Mouse (Mus musculus): ENCODE results near the gene Zfand3. TPM values are rescaled to one million over a fixed set of nuclear protein-coding genes. Genes with fewer than 3 reads are reported as not detected.

The Zfand3 gene
- total RNA-seq, 2 experiments from 2014 or later, result 9.1 to 16.2 TPM

DNA sequence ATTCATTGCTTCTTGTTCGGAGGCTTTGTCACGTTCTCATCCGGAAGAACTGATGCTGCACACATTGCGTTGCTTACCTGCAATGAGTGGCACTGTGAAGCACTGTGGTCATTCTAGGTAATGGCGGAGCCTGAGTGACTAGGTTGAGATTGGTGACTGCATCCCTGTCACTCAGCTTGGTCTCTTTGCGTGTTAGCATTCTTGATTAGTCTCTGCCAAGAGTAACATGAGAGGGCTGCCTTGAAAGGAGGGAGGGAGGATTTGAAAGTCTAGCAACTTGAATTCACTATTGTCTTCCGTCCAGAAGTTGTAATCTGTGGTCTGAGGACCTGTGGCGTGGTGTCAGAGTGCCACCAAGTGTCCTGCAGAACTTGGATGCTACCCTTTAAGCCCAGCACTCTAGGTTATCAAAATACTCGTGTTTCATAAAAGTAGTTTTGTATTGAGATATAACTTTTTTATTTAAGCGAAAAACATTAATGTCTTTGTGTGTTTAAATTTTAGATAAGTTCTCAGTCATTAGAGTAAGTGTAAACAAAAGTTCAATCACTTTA is 141.1 kb downstream of the Zfand3 start:
- no peak for ATAC-seq (replicated peaks; ENCODE audit: poor library complexity)

DNA sequence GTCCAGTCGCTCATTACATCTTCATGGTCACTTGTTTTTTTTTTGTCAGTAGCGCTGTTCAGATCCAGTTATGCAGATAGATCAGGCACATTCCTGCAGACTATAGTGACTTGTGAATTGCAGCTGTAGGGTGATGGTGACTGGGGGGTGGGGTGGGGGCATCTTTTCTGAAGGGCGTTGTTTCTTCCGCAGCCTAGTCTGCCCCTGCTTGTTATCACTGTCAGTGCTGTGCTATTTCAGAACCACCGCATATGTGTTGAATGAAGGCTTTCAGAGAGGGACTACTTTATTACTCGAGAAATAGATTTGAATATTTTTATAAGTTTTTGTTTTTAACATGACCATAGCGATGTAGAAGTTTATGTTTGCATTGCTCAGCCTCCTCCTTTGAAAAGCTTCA is 142.0 kb downstream of the Zfand3 start:
- ATAC-seq (replicated peaks; ENCODE audit: poor library complexity), result no peak

DNA sequence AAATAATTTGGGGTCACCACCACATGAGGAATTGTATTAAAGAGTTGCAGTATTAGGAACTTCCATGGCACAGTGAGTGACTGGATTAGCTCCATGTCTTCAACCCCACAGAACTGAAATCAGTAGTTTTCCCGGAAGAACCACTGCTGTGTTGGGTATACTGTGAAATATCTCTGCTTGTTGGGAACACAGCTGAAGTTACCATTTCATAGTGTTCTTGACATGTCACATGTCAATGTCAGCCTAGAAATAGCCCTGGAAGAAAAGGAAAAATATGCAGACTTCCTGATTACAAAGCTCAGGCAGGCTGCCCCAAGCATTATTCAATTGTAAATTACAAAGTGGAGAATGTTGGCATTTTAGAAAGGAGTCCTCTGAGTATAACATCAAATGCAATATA is 143.4 kb downstream of the Zfand3 start:
- ATAC-seq (replicated peaks; ENCODE audit: poor library complexity), result no peak

DNA sequence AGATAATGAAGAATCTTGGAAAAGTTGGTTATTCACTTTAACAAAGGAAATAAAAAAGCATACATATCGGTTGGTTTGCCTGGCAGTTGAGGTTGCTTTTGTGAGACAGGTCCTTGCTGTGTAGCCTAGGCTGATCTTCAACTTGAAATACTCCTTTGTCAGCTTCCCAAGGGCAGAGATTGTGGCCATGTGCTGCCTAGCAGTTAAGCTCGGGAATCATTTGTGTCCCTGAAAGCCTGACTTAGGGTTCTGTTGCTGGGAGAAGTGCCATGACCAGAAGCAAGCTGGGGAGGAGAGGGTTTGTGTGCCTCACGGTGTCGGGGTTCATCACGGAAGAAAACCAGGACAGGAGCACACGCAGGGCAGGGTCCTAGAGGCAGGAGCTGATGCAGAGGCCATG is 143.8 kb downstream of the Zfand3 start:
- no peak for ATAC-seq (replicated peaks; ENCODE audit: poor library complexity)

DNA sequence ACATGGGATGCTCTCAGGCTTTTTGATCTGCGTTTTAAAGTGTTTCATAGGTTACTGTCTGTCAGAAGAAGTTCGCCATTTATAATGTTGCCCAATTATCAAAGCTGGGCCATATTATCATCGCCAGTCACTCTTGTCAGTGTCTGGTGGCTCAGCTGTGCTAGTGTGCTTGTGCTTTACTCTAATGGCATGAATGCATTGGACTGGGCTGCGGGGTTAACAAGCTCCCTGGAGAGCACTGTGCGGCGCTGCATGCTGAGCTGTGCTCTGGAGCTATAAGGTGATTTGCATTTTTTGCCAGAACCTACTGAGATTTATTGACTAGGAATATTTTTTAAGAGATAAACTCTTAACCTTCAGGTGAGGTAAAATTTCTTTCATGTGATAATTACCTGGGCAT is 145.4 kb downstream of the Zfand3 start:
- no peak for ATAC-seq (replicated peaks; ENCODE audit: poor library complexity)

DNA sequence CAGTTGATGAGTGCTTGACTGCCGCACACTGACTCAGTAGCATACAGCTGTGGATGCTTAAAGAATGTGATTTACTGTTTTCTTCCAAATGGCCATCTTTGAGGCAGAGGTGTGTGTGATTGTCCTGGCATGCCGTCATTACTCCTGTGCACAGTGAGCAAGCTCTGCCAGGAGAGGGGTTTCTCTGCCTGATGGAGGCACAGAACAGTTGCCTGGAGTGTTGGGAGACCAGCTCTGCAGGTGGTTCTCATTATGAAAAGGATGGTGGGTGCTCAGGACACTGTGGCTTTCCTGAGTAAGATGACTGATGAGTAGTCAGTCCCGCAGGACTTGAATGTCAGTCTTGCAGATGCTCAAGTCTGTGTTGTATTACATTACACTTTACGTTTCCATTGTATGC is 149.6 kb downstream of the Zfand3 start:
- ATAC-seq (replicated peaks; ENCODE audit: poor library complexity), result no peak

DNA sequence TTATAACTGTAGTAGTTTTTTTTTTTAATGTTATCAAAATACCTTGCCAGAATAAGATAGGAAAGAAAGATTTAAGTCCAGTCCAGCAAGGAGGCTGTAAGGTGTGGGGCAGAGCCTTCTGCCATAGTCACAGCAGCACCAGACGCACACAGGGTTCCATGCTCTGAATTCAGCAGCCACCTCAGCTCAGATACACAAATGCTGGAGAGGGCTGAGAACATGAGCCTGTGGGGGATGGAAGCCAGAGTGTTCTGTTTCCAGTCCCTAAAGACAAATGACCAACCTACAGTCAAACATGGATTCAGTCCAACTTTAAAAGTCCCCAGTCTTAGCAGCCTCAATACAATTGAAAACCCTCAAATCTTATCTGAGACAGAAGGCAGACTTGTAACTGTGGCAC is 150.3 kb downstream of the Zfand3 start:
- ATAC-seq (replicated peaks; ENCODE audit: poor library complexity), result no peak

DNA sequence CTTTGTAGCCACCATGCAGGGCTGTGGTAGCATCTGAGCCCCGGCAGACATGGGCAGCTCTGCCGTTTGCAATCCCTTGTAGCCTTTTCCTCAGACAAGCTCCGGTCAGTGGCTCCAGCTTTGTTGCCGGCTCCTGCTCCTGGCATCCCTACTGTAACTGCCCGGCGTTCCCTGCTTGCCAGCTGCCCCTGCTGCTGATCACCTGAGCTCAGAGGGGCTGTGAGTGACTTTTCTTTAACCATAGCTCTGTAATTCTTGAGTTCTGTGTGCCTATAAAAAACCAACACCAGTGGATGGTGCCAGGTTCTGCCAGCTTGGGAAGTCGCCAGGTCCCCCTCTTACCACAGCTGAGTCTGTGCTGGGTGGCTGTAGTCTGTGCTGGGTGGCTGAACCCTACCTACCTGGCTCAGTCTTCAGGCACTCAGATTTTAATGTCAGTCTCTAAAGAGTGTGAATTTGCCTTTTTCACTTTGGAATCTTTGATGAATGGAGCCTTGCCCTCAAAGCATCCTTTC is 150.9 kb downstream of the Zfand3 start:
- ATAC-seq (replicated peaks; ENCODE audit: poor library complexity), result no peak

DNA sequence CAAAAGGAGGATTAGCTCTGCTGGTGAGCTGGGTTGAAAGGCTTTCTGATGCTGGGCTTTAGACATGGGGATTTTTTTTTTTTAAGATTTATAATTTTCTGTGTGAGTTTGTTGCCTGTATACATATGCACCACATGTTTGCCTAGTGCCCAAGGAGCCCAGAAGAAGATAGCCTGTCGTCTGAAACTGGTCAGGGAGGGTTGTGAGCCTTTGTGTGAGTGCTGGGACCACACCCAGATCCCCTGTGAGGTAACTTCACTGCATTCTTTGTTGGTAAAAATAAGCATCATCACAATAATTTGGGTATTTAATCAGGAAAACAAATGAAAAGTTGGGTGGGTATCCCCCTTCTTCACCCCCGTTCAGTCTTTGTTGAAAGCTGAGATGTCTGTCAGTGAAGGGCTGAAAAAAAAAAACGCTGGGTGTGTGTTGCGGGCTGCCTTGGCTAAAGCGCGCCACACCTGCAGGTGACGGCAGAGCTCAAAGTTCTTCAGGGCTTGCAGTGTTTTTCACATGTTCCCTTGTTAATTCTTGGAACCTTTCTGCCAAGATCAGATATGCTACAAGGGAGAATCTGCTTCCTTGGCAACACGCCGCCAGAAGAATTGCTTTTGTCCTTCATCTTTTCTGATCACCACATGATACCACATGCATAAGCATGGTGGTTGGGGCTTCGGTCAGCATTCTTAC is 154.0 kb downstream of the Zfand3 start:
- no peak for ATAC-seq (replicated peaks; ENCODE audit: poor library complexity)

DNA sequence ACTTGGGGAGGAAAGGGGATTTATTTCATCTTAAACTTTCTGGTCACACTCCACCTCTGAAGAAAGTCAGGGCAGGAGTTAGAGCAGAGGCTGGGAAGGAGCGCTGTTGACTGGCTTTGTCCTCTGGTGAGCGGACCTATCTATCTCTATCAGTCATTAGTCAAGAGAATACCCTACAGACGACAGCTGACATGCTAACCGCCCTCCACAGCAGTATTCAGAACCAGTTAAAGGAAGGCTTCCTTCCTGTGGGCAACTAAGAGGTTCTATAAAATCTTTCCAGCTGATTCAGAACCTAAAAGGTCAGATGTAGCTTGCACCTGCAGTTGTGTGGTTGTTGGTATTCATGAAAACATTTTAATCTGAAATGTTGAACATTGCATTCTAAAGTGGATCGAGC is 154.8 kb downstream of the Zfand3 start:
- ATAC-seq (replicated peaks; ENCODE audit: poor library complexity), result no peak

DNA sequence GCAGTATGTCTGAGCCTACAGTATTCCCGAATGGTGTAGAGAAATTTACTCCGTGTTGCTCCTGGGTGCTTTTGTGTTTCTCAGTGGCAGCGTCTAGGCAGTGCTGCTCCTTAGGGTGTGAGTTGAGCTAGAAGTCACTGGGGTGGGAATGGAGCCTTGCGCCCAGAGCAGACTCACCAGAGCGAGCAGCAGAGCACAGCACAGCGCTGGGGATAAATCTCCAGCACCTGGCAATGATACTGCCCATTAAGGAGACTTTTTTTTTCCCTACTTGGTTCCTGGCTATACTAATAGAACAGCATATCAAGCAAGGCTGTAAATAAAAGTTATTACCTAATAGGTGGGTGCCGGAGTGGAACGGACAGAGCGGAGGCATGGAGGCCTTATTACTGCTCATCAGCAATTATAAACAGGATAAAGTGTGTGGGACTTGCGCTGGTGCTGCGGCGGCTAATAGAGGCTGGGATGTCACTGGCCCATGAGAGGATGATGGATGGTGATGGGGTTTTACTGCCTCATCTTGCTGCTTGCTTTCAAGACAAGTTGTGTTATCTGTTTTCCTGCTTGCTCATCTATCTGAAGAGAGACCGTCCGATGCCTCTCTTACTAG is 156.4 kb downstream of the Zfand3 start:
- no peak for ATAC-seq (replicated peaks; ENCODE audit: poor library complexity)

DNA sequence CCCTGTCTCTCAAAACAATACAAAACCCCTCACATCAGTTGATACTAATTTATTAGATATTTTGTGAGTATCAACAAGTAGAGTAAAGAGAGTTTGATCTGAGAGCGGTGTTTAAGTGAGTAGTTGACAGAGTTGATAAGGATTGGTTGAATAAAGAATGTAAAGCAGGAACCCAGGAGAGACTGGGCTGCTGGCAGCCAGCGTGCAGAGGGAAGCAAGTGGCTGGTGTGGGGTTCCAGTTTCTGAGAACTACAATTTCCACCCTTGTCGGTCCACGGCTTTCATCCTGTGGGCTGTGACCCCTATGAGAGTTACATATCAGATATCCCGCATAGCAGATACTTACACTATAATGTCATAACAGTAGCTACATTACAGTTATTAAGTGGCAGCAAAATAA is 158.4 kb downstream of the Zfand3 start:
- ATAC-seq (replicated peaks; ENCODE audit: poor library complexity), result 0 out of 2 replicates have a peak, but pooled peaks have one; percentile 14

DNA sequence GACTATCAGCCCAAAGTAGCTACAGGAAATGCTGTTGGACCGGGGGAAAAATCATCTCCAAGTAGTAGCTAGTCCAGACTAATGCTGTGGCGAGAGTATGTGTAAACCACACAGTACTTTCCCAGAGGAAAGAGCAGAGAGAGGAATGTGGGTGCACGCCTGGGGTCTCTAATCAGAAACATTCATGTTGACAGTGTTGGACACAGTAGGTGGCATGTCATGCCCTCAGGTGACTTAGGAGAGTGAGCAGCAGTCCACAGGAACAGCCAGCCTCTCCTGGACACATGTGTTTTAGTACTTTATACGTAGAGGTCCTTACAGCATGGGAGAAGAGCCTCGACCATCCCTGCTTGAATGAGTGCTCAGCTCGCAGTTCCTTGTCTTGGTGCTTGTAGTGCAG is 159.3 kb downstream of the Zfand3 start:
- ATAC-seq (replicated peaks; ENCODE audit: poor library complexity), result no peak

DNA sequence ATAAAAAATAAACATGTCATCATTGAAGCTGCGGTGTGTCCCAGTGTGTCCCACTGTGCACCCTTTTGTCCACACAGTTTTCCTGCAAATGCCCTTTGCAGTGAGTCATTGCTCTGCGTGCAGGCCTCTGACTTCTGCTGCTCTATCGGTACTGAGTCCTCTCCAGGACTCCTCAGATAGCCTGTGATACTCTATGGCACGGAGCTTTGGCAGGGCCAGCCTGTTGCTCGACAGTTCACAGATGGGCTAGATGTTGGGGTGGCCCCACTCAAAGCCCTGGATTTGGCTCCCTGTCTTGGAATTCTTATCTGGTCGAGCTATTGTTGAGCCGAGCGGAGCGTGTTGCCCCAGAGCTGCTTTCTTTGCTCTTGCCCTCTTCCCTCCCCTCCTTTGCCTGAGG is 160.3 kb downstream of the Zfand3 start:
- no peak for ATAC-seq (replicated peaks; ENCODE audit: poor library complexity)

DNA sequence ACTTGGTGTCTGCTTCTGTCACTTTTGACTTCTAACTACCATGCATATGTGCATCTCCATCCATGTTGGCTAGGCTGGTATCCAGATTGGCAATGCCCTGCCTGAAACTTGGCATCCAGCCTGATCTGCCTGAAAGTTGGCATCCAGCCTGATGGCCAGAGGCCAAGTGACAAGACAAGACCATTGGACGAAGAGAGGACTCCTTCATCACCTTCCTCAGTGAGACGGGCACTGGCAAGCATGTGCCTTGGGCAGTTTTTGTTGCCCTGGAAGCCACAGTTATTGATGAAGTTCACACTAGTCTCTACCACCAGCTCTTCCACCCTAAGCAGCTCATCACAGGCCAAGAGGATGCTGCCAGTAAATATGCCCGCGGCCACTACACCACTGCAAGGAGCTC is 172.9 kb downstream of the Zfand3 start:
- no peak for ATAC-seq (replicated peaks; ENCODE audit: poor library complexity)

DNA sequence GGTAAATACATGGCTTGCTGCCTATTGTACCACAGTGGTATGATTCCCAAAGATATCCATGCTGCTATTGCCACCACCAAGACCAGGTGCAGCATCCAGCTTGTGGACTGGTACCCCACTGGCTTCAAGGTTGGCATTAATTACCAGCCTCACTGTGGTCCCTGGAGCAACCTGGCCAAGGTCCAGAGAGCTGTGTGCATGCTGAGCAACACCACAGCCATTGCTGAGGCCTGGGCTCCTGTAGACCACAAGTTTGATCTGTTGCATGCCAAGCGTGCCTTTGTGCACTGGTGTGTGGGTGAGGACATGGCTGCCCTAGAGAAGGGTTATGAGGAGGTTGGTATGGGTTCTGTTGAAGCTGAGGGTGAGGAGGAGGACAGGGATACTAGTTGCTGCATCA is 173.9 kb downstream of the Zfand3 start:
- no peak for ATAC-seq (replicated peaks; ENCODE audit: poor library complexity)

DNA sequence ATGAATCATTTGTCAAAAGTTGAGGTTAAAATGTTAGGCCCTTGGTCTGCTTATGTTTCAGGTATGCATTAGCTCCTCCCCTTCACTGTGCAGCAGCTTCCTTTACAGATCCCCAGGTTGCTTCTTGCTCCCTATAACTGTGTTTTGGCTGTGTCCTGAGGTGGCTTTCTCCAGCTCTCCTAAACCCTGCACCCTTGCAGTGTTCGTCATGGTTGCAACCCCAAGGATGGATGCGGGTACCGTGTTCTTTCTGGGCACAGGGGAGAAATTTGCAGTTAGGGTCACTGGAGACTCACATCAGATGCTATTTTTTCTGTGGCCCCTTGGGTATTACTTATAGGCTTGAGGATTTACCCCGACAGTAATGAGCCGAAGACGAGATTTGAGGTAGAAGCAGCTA is 175.7 kb downstream of the Zfand3 start:
- ATAC-seq (replicated peaks; ENCODE audit: poor library complexity), result no peak

DNA sequence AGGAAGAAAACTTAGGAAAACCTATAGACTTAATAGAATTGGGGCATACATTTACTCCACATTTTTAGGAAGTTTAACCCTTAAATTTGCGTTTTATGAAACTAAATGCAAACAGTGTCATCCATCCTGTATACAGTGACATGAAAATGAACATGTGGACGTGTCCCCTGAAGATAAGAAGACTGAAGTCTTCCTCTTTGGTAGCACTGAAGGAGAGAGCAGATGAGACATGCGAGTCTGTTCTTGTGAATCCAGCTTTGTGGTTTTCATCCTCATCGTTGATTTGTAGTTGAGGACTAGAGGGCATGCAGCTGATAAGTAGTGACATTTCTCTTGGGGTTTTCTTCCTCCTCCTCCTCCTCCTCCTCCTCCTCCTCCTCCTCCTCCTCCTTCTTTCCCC is 177.0 kb downstream of the Zfand3 start:
- ATAC-seq (replicated peaks; ENCODE audit: poor library complexity), result no peak

DNA sequence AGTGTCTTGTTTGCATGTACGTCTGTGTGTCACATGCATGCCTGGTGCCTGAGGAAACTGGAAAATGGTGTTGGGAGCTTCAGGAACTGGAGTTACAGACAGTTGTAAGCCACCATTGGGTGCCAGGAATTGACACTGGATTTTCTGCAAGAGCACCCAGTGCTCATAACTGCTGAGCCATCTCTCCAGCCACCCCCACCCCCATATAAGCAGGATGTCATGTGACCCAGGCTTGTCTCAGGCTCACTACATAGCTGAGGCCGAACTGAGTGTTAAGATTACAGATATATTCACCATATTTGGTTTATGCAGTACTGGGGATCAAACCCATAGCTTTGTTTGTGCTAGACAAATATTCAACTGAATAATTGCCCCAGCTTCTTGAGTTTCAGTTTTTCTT is 177.5 kb downstream of the Zfand3 start:
- no peak for ATAC-seq (replicated peaks; ENCODE audit: poor library complexity)

DNA sequence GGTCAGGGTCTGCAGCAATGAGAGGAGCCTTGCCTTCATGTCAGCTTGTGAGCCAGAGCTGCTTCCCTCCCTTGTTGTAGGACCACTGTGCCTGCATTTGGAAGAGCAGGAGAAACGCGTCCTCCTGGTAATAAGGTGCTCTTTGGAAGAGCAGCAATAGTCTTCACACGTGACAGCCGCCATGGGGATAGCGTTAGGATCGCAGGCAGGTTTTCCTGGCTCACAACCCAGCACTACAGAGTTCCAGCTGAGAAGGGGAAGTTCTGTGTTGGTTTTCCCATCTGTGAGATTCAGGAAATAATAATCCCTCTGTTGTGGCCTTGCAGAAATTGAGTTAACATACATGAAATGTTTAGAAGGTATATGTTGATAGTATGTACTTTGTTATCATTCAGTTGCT is 179.0 kb downstream of the Zfand3 start:
- ATAC-seq (replicated peaks; ENCODE audit: poor library complexity), result no peak

DNA sequence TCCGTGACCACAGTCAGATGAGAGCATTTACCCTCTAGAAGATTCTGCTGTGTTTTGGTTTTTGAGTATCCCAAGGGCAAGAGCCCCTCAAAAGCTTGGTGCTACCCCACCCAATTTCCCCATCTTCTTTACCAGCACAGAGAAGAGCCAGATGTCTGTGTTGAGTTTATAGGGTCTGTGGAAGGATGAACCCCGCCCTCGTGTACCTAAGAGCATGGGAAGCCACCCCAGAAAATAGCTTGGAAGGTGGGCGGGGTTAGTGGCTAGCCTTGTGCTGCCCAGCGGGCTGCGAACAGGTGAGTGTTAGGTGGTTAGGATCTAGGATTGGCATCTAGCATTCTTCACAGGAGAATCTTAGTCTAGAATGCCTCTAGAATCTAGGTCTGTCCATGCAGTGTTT is 182.6 kb downstream of the Zfand3 start:
- ATAC-seq (replicated peaks; ENCODE audit: poor library complexity), result no peak

DNA sequence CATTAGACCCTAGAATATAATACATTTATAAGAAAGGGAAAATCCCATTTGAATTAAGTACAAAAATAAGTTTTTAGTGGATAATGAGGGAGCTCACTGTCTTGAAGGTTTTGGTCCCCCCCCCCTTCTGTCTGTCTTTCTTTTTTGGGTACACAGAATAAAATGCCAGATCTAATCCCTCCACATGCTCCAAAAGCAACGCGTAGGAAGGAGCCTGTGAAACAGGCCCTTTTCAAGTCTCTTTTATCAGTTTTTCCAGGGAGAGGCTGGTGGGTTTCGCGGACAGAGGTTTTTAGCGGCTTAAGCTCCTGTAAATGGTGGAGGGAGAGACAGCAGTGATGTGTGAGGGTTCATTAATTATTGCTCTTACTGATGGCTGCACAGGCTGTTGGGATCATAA is 183.0 kb downstream of the Zfand3 start:
- no peak for ATAC-seq (replicated peaks; ENCODE audit: poor library complexity)

Measured in megakaryocyte progenitor cell, adult 5-6 weeks (primary cell).